ENCODE assay signal across 8 mouse cellular contexts in the genomic region with DNA sequence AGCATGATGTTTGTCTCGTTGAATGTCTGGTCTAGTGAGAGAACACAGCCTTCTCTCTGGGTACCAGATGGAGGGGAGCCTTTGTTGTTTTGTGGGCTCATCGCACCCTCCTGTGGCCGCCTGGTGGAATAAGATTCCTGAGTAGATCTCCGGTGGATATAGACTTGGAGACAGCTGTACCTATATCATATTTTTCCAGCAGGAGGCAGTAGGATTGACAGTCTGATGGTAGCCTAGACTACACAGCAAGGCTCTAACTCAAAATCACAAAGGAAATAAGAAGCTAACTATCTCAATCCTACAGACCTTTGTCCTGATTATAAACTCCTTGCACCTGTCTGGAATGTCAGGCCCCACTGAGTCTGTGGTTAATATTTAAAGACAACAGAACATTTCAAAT. TPM values are rescaled to one million over a fixed set of nuclear protein-coding genes. Genes with fewer than 3 reads are reported as not detected.
A peak's percentile ranks its signal among the peaks of the same experiment; 100 is the strongest.
DNase-seq lines count a peak whose midpoint lies in the region; ATAC-seq and TF ChIP-seq lines count a peak whose summit lies in the region.

No protein-coding gene starts in this region.

- no peak for DNase-seq in heart, adult 2 months
- DNase-seq in heart, embryonic 10.5 days (ENCODE audit: low spot score), result no peak
- peak; percentile 70 for DNase-seq in ZHBTc4 (ENCODE audit: low read depth, low spot score)
- DNase-seq in embryo, embryonic 10 days (ENCODE audit: low spot score), result peak; percentile 62
- peak; percentile 45 for DNase-seq in hindbrain, embryonic 14.5 days (ENCODE audit: low spot score)
- peak; percentile 66 to 73 for DNase-seq in layer of hippocampus, postnatal 10 days (ENCODE audit: low spot score in 2 of 2)
- DNase-seq in testis, postnatal 14 days (ENCODE audit: low spot score), result peak; percentile 51

- ATAC-seq in hindbrain, embryonic 14.5 days (ENCODE audit: low FRiP score), result no peak; the same call in 1 of the 2 replicates
- ATAC-seq in megakaryocyte progenitor cell, adult 5-6 weeks (replicated peaks; ENCODE audit: poor library complexity), result peak; percentile 87

- no peaks in the 10 kb centered on the region for H3K79me2 ChIP-seq in heart, adult 2 months (replicated peaks; ENCODE audit: control insufficient read depth, insufficient read depth, low read length)

- H3K9ac ChIP-seq in heart, adult 2 months (ENCODE audit: low read depth, low read length), result no peak overlapping the region
- no peak overlapping the region for H3K9ac ChIP-seq in hindbrain, embryonic 14.5 days

- H3K27me3 ChIP-seq in heart, adult 2 months (ENCODE audit: control insufficient read depth, insufficient read depth, low read length), result no peaks in the 10 kb centered on the region
- H3K27me3 ChIP-seq in heart, embryonic 10.5 days (ENCODE audit: insufficient read depth, poor library complexity, severe bottlenecking), result no peaks in the 10 kb centered on the region
- H3K27me3 ChIP-seq in hindbrain, embryonic 14.5 days (ENCODE audit: control insufficient read depth, insufficient read depth, low read length), result no peaks in the 10 kb centered on the region

- intact Hi-C loops in heart, adult 2 months (cut with DNase I), result loop anchor here (5.0 kb wide), 1 partner anchor 92 kb away; no protein-coding TSS in a partner anchor

- no peak overlapping the region for H3K4me3 ChIP-seq in heart, adult 2 months
- no peak overlapping the region for H3K4me3 ChIP-seq in heart, embryonic 10.5 days
- H3K4me3 ChIP-seq in hindbrain, embryonic 14.5 days (replicated peaks; ENCODE audit: low read length), result no peak overlapping the region

- H3K4me1 ChIP-seq in heart, adult 2 months (ENCODE audit: control insufficient read depth, insufficient read depth, low read length), result no peaks in the 10 kb centered on the region
- no peaks in the 10 kb centered on the region for H3K4me1 ChIP-seq in heart, embryonic 10.5 days
- H3K4me1 ChIP-seq in hindbrain, embryonic 14.5 days (replicated peaks; ENCODE audit: control insufficient read depth, insufficient read depth, low read length), result no peaks in the 10 kb centered on the region

- no peaks in the 10 kb centered on the region for H3K9me3 ChIP-seq in heart, embryonic 10.5 days
- no peaks in the 10 kb centered on the region for H3K9me3 ChIP-seq in hindbrain, embryonic 14.5 days (ENCODE audit: control insufficient read depth, low read length)

- TF ChIP-seq CTCF in heart, adult 2 months (IDR thresholded peaks at IDR 0.05), result peak; percentile 49

- TF ChIP-seq EP300 in heart, adult 2 months (IDR thresholded peaks at IDR 0.05; ENCODE audit: insufficient read depth, low read depth, low read length), result no peak

- H3K36me3 ChIP-seq in heart, adult 2 months (ENCODE audit: control insufficient read depth, insufficient read depth, low read length), result no peaks in the 10 kb centered on the region
- no peaks in the 10 kb centered on the region for H3K36me3 ChIP-seq in heart, embryonic 10.5 days
- no peaks in the 10 kb centered on the region for H3K36me3 ChIP-seq in hindbrain, embryonic 14.5 days (replicated peaks; ENCODE audit: control insufficient read depth, insufficient read depth)

- no peak overlapping the region for H3K27ac ChIP-seq in heart, adult 2 months
- H3K27ac ChIP-seq in heart, embryonic 10.5 days, result no peak overlapping the region
- no peak overlapping the region for H3K27ac ChIP-seq in hindbrain, embryonic 14.5 days

- no peak for TF ChIP-seq POLR2A in heart, adult 2 months (IDR thresholded peaks at IDR 0.05; ENCODE audit: insufficient read depth, low read depth, low read length)

- WGBS in heart, adult 2 months, result 27% methylated on average over 4 of the region's 4 CpGs
- WGBS in heart, embryonic 10.5 days, result 22% methylated on average over 4 of the region's 4 CpGs
- 30% methylated on average over 4 of the region's 4 CpGs for WGBS in hindbrain, embryonic 14.5 days

- H3K4me2 ChIP-seq in hindbrain, embryonic 14.5 days (replicated peaks), result no peak overlapping the region

RNA-seq across cellular contexts. Expression of a gene that starts 4.8 kb away (rescaled TPM):
- not detected for total RNA-seq in heart, adult 2 months (2021)
- polyA plus RNA-seq in heart, adult 2 months (2012; rRNA removed), result not detected in 2 replicates
- polyA plus RNA-seq in heart, embryonic 10.5 days (2016; fragmentation: Nextera tagmentation; extraction: Ambion mirVana), result not detected in 2 replicates
- polyA plus RNA-seq in hindbrain, embryonic 14.5 days (2014; fragmentation: Nextera tagmentation; extraction: Ambion mirVana), result not detected in 2 replicates
- not detected for total RNA-seq in layer of hippocampus, postnatal 10 days (2021)
- not detected in 2 replicates for total RNA-seq in megakaryocyte progenitor cell, adult 5-6 weeks (2015)
- total RNA-seq in megakaryocyte progenitor cell, adult 5-6 weeks (2017), result not detected in 2 replicates

RNA-seq across cellular contexts. Expression of a gene that starts 24.4 kb away (rescaled TPM):
- total RNA-seq in heart, adult 2 months (2021), result not detected
- not detected in 2 replicates for polyA plus RNA-seq in heart, adult 2 months (2012; rRNA removed)
- polyA plus RNA-seq in heart, embryonic 10.5 days (2016; fragmentation: Nextera tagmentation; extraction: Ambion mirVana), result not detected in 2 replicates
- not detected in 2 replicates for polyA plus RNA-seq in hindbrain, embryonic 14.5 days (2014; fragmentation: Nextera tagmentation; extraction: Ambion mirVana)
- total RNA-seq in layer of hippocampus, postnatal 10 days (2021), result not detected
- not detected in 2 replicates for total RNA-seq in megakaryocyte progenitor cell, adult 5-6 weeks (2015)
- not detected in 2 replicates for total RNA-seq in megakaryocyte progenitor cell, adult 5-6 weeks (2017)

RNA-seq across cellular contexts. Expression of a gene that starts 26.6 kb away (rescaled TPM):
- total RNA-seq in heart, adult 2 months (2021), result not detected
- polyA plus RNA-seq in heart, adult 2 months (2012; rRNA removed), result not detected in 2 replicates
- not detected in 2 replicates for polyA plus RNA-seq in heart, embryonic 10.5 days (2016; fragmentation: Nextera tagmentation; extraction: Ambion mirVana)
- polyA plus RNA-seq in hindbrain, embryonic 14.5 days (2014; fragmentation: Nextera tagmentation; extraction: Ambion mirVana), result not detected in 2 replicates
- not detected for total RNA-seq in layer of hippocampus, postnatal 10 days (2021)
- total RNA-seq in megakaryocyte progenitor cell, adult 5-6 weeks (2015), result not detected in 2 replicates
- total RNA-seq in megakaryocyte progenitor cell, adult 5-6 weeks (2017), result not detected in 2 replicates

RNA-seq across cellular contexts. Expression of a gene that starts 27.9 kb away (rescaled TPM):
- total RNA-seq in heart, adult 2 months (2021), result not detected
- not detected in 2 replicates for polyA plus RNA-seq in heart, adult 2 months (2012; rRNA removed)
- not detected in 2 replicates for polyA plus RNA-seq in heart, embryonic 10.5 days (2016; fragmentation: Nextera tagmentation; extraction: Ambion mirVana)
- polyA plus RNA-seq in hindbrain, embryonic 14.5 days (2014; fragmentation: Nextera tagmentation; extraction: Ambion mirVana), result not detected in 2 replicates
- not detected for total RNA-seq in layer of hippocampus, postnatal 10 days (2021)
- not detected in 2 replicates for total RNA-seq in megakaryocyte progenitor cell, adult 5-6 weeks (2015)
- not detected in 2 replicates for total RNA-seq in megakaryocyte progenitor cell, adult 5-6 weeks (2017)

RNA-seq across cellular contexts. Expression of a gene that starts 33.2 kb away (rescaled TPM):
- not detected for total RNA-seq in heart, adult 2 months (2021)
- polyA plus RNA-seq in heart, adult 2 months (2012; rRNA removed), result not detected in 2 replicates
- not detected in 2 replicates for polyA plus RNA-seq in heart, embryonic 10.5 days (2016; fragmentation: Nextera tagmentation; extraction: Ambion mirVana)
- not detected in 2 replicates for polyA plus RNA-seq in hindbrain, embryonic 14.5 days (2014; fragmentation: Nextera tagmentation; extraction: Ambion mirVana)
- total RNA-seq in layer of hippocampus, postnatal 10 days (2021), result not detected
- total RNA-seq in megakaryocyte progenitor cell, adult 5-6 weeks (2015), result not detected in 2 replicates
- not detected in 2 replicates for total RNA-seq in megakaryocyte progenitor cell, adult 5-6 weeks (2017)

Comparison
In these comparisons a context has a peak if more than half of its experiments do, and no peak if none do; other contexts are left out.
1. DNase-seq: peak in ZHBTc4 (single experiment), embryo, embryonic 10 days (single experiment), hindbrain, embryonic 14.5 days (single experiment), layer of hippocampus, postnatal 10 days (2 of 2) and testis, postnatal 14 days (single experiment); none in heart, adult 2 months (0 of 2) and heart, embryonic 10.5 days (single experiment).